Mouse (Mus musculus): Measurements from ENCODE around the gene Aldh2.
"Not testable (repeated sequence)": the region's sequence is repeated elsewhere in the genome, so short reads cannot be mapped to it uniquely, and the experiment has no call there.

- TF ChIP-seq MAX (IDR thresholded peaks at IDR 0.05); CTCF (IDR thresholded peaks at IDR 0.05; ENCODE audit: control insufficient read depth, insufficient read depth, insufficient read length); MYOD1 (IDR thresholded peaks at IDR 0.05; ENCODE audit: control insufficient read depth, insufficient read length, low read depth): not testable (repeated sequence)
Measured at GRCm38 (mm10) chr5:121614921-121615320, 21.3 kb upstream of the Aldh2 start.

Data from C2C12 (cell line).